Mouse (Mus musculus): ENCODE measurements at regions not wholly inside any gene's neighbourhood (a gene's known extent, or its start where the extent isn't known, plus 50 kb on each side); places are given as distances from the start of the nearest gene placed in this dataset.
"Not testable (repeated sequence)": the region's sequence is repeated elsewhere in the genome, so short reads cannot be mapped to it uniquely, and the experiment has no call there.

DNA sequence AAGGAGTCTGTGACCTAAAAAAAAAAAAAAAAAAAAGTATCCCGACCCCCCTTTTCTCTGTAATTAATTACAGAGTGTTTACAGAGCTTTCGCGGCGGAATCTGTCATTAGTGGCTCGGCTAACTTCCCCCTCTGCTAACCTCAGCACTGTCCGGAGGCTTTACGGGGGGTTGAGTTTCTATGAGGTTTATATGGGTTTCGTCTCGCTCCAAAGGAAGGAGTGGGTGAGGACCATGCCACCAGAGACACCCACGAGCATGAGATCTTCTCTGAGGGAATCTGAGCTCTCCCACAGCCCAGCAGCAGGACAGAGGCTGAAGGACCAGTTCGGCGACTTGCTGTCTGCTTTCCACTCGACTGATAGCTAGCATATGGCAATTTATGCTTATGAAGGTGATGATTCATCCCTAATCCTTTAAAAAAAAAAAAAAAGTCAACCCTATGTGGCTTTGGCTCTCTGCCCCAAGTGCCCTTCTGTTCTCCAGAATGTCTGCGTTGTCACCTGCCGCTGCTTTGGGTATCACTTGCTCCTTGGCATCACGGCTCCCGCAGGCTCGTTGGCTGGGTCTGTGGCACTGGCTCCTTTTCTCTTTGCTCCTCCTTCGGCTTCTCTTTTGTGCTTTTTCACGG is 55.8 kb upstream of the Jarid2 start:
- DNase-seq (ENCODE audit: low spot score): no peak

DNA sequence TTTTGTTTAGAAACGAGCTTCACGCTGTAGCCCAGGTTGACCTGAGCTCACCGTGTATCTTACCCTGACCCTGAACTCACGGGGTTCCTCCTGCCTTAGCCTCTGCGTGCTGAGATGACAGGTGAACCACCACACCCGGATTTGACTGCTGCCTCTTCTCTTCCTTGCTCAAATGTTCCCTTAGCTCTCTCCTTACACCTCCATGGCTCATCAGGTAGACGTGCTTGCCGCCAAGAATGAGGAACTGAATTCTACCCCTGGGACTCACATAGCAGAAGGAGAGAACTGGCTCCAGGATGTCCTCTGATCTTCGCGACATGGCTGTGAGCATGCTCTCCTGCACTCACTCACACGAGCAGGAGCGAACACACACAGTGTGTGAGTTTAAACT is 55.3 kb upstream of the Jarid2 start:
- no peak for DNase-seq (ENCODE audit: low spot score)

DNA sequence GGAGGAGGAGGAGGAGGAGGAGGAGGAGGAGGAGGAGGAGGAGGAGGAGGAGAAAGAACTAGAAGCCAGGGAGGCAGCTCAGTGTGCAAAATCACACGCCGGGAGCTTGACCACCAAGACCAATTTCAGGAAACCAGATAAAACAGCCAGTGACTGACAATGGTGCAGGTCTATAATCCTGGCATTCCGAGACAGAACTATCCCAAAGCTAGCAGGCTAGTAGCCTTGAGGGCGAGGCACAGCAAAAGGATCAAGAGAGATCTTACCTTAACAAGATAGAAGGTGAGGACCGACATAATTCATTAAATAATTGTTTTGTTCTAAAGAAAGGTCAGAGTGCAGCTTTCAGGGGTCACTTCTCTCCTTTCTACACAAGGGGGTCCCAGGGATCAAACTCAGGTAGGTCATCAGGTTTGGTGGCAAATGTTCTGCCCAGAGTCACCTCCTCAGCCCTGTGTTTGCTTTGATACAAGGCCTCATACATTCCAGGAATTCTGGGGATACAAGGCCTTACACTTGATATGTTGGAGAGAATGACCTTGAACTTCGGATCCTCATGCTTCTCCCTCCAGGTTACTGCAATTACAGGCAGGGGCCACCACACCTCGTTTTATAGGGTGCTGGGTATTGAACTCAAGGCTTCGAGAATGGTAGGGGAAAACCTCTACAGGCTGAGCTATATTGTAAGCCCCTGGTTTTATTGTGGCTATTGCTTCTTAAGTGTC is 54.2 kb upstream of the Jarid2 start:
- DNase-seq (ENCODE audit: low spot score): no peak

DNA sequence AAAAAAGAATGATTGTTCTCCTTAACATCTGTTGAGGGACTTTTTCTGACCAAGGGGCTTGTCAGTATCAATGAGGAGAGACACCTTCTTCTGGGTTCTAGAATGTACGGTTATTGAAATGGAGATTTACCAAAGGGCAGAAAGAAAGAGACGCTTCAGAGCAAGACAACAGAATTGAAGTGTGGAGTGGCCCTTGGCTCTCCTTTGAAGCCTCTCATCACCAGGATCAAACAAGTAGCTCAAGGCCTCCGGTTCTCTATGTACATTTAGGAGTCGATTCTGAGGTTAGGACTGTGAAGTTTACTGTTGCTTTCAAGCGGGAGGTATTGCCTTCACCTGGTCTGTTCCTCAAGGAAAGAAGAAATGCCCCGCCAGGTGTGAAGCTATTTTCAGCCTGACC is 53.2 kb upstream of the Jarid2 start:
- DNase-seq (ENCODE audit: low spot score): no peak

DNA sequence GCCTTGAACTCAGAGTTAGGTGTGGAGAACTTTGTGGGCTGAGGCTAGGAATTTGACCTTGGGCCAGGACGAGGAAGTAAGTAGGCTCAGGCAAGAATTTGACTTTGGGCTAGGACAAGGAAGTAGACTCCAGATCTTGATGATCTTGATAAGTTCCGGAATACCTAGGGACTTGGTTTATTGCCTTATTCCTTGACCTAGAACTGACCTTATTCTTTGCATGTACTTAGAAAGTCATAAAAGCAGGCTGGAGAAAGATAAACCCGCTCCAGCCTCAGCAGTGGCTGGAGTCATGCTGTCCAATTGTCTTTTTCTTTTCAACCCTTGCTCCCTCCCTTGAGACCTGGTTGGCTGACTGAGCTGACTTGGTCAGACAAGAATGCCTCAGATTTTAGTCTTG is 51.2 kb upstream of the Jarid2 start:
- DNase-seq (ENCODE audit: low spot score): no peak

DNA sequence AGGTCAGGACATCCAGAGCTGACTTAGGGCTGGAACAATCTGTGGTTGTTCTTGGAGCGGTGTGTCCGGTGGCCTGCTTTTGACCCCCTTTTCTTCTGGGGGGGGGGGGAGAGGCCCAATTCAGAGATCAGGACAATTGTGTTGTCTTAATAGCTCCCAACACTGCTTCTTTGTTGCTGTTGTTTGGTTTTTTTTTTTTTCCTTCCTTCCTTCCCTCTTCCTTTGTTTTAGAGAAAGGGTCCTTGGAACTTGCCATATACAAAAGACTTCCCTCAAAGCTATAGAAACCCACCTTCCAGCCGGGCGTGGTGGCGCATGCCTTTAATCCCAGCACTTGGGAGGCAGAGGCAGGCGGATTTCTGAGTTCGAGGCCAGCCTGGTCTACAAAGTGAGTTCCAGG is 49.8 kb upstream of the Jarid2 start:
- DNase-seq (ENCODE audit: low spot score): not testable (repeated sequence)

Data from lung, postnatal 25 days (tissue).